Mouse (Mus musculus): ENCODE results near the gene Nptx2. TPM values are rescaled to one million over a fixed set of nuclear protein-coding genes. Genes with fewer than 3 reads are reported as not detected.

Gene Nptx2
- polyA plus RNA-seq, 1 experiment = 0.32 TPM

DNA sequence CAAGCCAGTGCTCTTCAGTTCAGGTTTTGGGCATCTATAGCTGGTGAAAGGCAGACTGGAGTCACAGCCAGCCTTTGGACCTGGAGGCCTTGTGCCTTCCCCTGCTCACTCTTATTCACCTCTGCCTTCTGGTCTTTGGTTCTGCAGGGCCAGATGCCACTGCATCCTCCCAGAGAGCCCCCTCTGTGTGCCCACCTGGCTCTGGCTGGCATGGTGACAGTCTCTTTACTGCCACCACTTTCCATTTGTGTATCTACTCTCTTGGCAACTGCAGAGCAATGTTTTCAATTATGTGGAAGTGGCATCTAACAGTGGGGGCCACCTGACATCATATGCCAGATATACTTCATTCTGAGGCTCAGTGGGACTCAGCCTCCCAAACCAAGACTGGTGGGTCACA lies 12.8 kb downstream of the Nptx2 start:
- no peaks in the 10 kb centered on the region for H3K4me1 ChIP-seq (ENCODE audit: control insufficient read depth, insufficient read depth, insufficient read length)
- no peak overlapping the region for H3K4me3 ChIP-seq (ENCODE audit: extremely low read depth, insufficient read depth, insufficient read length)
- H3K36me3 ChIP-seq (ENCODE audit: control insufficient read depth, insufficient read depth, low read length) = no peaks in the 10 kb centered on the region
- TF ChIP-seq POLR2A (IDR thresholded peaks at IDR 0.05; ENCODE audit: low read depth, low read length) (no peak), CTCF (IDR thresholded peaks at IDR 0.05; ENCODE audit: extremely low read depth, insufficient read depth, insufficient read length, insufficient replicate concordance) (no peak)
- H3K27ac ChIP-seq (ENCODE audit: insufficient read depth, low read length) = no peak overlapping the region
- no peak for DNase-seq (ENCODE audit: low read depth in 1 of 2, low spot score in 2 of 2)
- H3K27me3 ChIP-seq (ENCODE audit: control insufficient read depth, insufficient read depth, low read length) = no peaks in the 10 kb centered on the region

DNA sequence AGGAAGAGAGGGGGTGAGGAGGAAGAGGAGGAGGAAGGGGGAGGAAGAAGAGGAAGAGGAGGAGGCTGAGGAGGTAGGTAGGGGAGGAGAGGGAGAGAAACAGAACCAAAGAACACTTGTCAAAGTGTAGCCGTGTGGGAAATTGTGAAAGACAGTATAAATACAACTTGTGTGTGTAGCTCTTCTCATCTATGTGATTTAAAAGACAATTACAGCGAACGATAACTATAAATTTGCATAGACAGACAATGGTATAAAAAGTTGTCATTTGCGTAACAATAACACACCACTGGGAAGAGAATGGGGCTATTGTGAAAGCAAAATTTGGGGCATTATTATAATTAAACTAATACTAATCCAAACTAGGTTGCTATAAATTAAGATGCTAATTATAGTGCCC lies 20.0 kb downstream of the Nptx2 start:
- no peaks in the 10 kb centered on the region for H3K4me1 ChIP-seq (ENCODE audit: control insufficient read depth, insufficient read depth, insufficient read length)
- no peak for TF ChIP-seq POLR2A (IDR thresholded peaks at IDR 0.05; ENCODE audit: low read depth, low read length)
- H3K36me3 ChIP-seq (ENCODE audit: control insufficient read depth, insufficient read depth, low read length) = no peaks in the 10 kb centered on the region
- H3K27ac ChIP-seq (ENCODE audit: insufficient read depth, low read length) = no peak overlapping the region
- WGBS = 73% methylated on average over 4 of the region's 4 CpGs
- no peaks in the 10 kb centered on the region for H3K27me3 ChIP-seq (ENCODE audit: control insufficient read depth, insufficient read depth, low read length)
- no peak overlapping the region for H3K4me3 ChIP-seq (ENCODE audit: extremely low read depth, insufficient read depth, insufficient read length)
- no peak for DNase-seq (ENCODE audit: low read depth in 1 of 2, low spot score in 2 of 2)

- Histone ChIP-seq H3K27ac (ENCODE audit: insufficient read depth, low read length) (no peak overlapping the region), H3K27me3 (ENCODE audit: control insufficient read depth, insufficient read depth, low read length) (no peaks in the 10 kb centered on the region), H3K4me3 (ENCODE audit: extremely low read depth, insufficient read depth, insufficient read length) (no peak overlapping the region), H3K4me1 (ENCODE audit: control insufficient read depth, insufficient read depth, insufficient read length) (no peaks in the 10 kb centered on the region), H3K36me3 (ENCODE audit: control insufficient read depth, insufficient read depth, low read length) (no peaks in the 10 kb centered on the region)
- TF ChIP-seq CTCF (IDR thresholded peaks at IDR 0.05; ENCODE audit: extremely low read depth, insufficient read depth, insufficient read length, insufficient replicate concordance) = no peak
- no peak for TF ChIP-seq POLR2A (IDR thresholded peaks at IDR 0.05; ENCODE audit: low read depth, low read length)
- 89% methylated on average over 5 of the region's 5 CpGs for WGBS
- no peak for DNase-seq (ENCODE audit: low read depth in 1 of 2, low spot score in 2 of 2)
Observed at GRCm38 (mm10) chr5:144585100-144585499, 39.4 kb downstream of the Nptx2 start.

- no peak overlapping the region for H3K4me3 ChIP-seq (ENCODE audit: extremely low read depth, insufficient read depth, insufficient read length)
- H3K36me3 ChIP-seq (ENCODE audit: control insufficient read depth, insufficient read depth, low read length) = no peaks in the 10 kb centered on the region
- no peak overlapping the region for H3K27ac ChIP-seq (ENCODE audit: insufficient read depth, low read length)
- no peaks in the 10 kb centered on the region for H3K27me3 ChIP-seq (ENCODE audit: control insufficient read depth, insufficient read depth, low read length)
- no peaks in the 10 kb centered on the region for H3K4me1 ChIP-seq (ENCODE audit: control insufficient read depth, insufficient read depth, insufficient read length)
- 52% methylated on average over 12 of the region's 12 CpGs for WGBS
- TF ChIP-seq POLR2A (IDR thresholded peaks at IDR 0.05; ENCODE audit: low read depth, low read length) = no peak
- TF ChIP-seq CTCF (IDR thresholded peaks at IDR 0.05; ENCODE audit: extremely low read depth, insufficient read depth, insufficient read length, insufficient replicate concordance) = no peak
- no peak for DNase-seq (ENCODE audit: low read depth in 1 of 2, low spot score in 2 of 2)
Observed at GRCm38 (mm10) chr5:144591248-144591880, 45.7 kb downstream of the Nptx2 start.

GRCm38 (mm10) chr5:144594796-144595195 lies 49.1 kb downstream of the Nptx2 start:
- H3K4me3 ChIP-seq (ENCODE audit: extremely low read depth, insufficient read depth, insufficient read length) = no peak overlapping the region
- no peaks in the 10 kb centered on the region for H3K27me3 ChIP-seq (ENCODE audit: control insufficient read depth, insufficient read depth, low read length)
- no peaks in the 10 kb centered on the region for H3K36me3 ChIP-seq (ENCODE audit: control insufficient read depth, insufficient read depth, low read length)
- DNase-seq (ENCODE audit: low read depth in 1 of 2, low spot score in 2 of 2) = no peak
- TF ChIP-seq POLR2A (IDR thresholded peaks at IDR 0.05; ENCODE audit: low read depth, low read length) = no peak
- TF ChIP-seq CTCF (IDR thresholded peaks at IDR 0.05; ENCODE audit: extremely low read depth, insufficient read depth, insufficient read length, insufficient replicate concordance) = no peak
- H3K27ac ChIP-seq (ENCODE audit: insufficient read depth, low read length) = no peak overlapping the region
- WGBS = 93% methylated on average over 9 of the region's 9 CpGs
- no peaks in the 10 kb centered on the region for H3K4me1 ChIP-seq (ENCODE audit: control insufficient read depth, insufficient read depth, insufficient read length)

Other genes with a start within 250 kb of the Nptx2 start
- gene Baiap2l1, start 187.8 kb upstream of the Nptx2 start, polyA plus RNA-seq (2012; rRNA removed) = 0.22 and 0.39 TPM in 2 replicates
- not detected in 2 replicates for gene Tmem130, start 215.9 kb downstream of the Nptx2 start, polyA plus RNA-seq (2012; rRNA removed)
- 93.8 and 106 TPM in 2 replicates for gene Trrap, start 221.8 kb downstream of the Nptx2 start, polyA plus RNA-seq (2012; rRNA removed)